Comparison of ENCODE assay signal across 26 mouse cellular contexts in genomic region chr2:93982457-93983235, GRCm38 (mm10). TPM values are rescaled to one million over a fixed set of nuclear protein-coding genes. Genes with fewer than 3 reads are reported as not detected.
DNase-seq lines count a peak whose midpoint lies in the region; ATAC-seq and TF ChIP-seq lines count a peak whose summit lies in the region.
"Had no signal": no experiment of that assay in that cellular context is flagged by ENCODE, and none has a peak within 500 bp of the region (broad histone marks: within the 10 kb centered on the region; RNA-seq: fewer than 3 reads in every experiment).

No protein-coding gene starts in this region.

- H3K4me3 ChIP-seq in kidney, postnatal 0 days (replicated peaks; ENCODE audit: low read depth, low read length) = no peak overlapping the region
- no peak overlapping the region for H3K4me3 ChIP-seq in lung, adult 2 months (replicated peaks; ENCODE audit: extremely low read depth, low read depth, low read length)
- H3K4me3 ChIP-seq in hindbrain, embryonic 11.5 days (ENCODE audit: low read depth, low read length) = no peak overlapping the region
- no peak overlapping the region for H3K4me3 ChIP-seq in forebrain, embryonic 16.5 days (replicated peaks; ENCODE audit: low read length)
- H3K4me3 ChIP-seq: embryonic facial prominence, embryonic 15.5 days; forebrain, embryonic 10.5 days; heart, embryonic 10.5 days; hindbrain, embryonic 10.5 days; liver, embryonic 15.5 days; midbrain, embryonic 15.5 days; myocyte had no signal

- no peak for TF ChIP-seq CTCF in kidney, postnatal 0 days (IDR thresholded peaks at IDR 0.05; ENCODE audit: low read depth)
- no peak for TF ChIP-seq CTCF in lung, adult 2 months (IDR thresholded peaks at IDR 0.05; ENCODE audit: insufficient read depth, low read length)

- H3K27me3 ChIP-seq in kidney, postnatal 0 days (ENCODE audit: insufficient read depth, low read length) = no peaks in the 10 kb centered on the region
- no peaks in the 10 kb centered on the region for H3K27me3 ChIP-seq in hindbrain, embryonic 11.5 days (ENCODE audit: control insufficient read depth, insufficient read depth, low read length)
- H3K27me3 ChIP-seq in forebrain, embryonic 16.5 days (replicated peaks; ENCODE audit: control insufficient read depth, insufficient read depth, low read length) = no peaks in the 10 kb centered on the region
- H3K27me3 ChIP-seq: embryonic facial prominence, embryonic 15.5 days; liver, embryonic 15.5 days; midbrain, embryonic 15.5 days had no signal

- 0 out of 2 replicates have a peak overlapping the region, but pooled peaks have one; percentile 13 for H3K27ac ChIP-seq in kidney, postnatal 0 days
- no peak overlapping the region for H3K27ac ChIP-seq in hindbrain, embryonic 11.5 days (ENCODE audit: low read depth, low read length)
- H3K27ac ChIP-seq in forebrain, embryonic 16.5 days (ENCODE audit: low read length) = no peak overlapping the region
- H3K27ac ChIP-seq: embryonic facial prominence, embryonic 15.5 days; forebrain, embryonic 10.5 days; heart, embryonic 10.5 days; hindbrain, embryonic 10.5 days; liver, embryonic 15.5 days; midbrain, embryonic 15.5 days had no signal

- H3K4me2 ChIP-seq in kidney, postnatal 0 days (ENCODE audit: low read length) = no peak overlapping the region
- no peak overlapping the region for H3K4me2 ChIP-seq in hindbrain, embryonic 11.5 days (replicated peaks; ENCODE audit: low read depth, low read length)
- no peak overlapping the region for H3K4me2 ChIP-seq in forebrain, embryonic 16.5 days (ENCODE audit: low read length)
- H3K4me2 ChIP-seq: embryonic facial prominence, embryonic 15.5 days; liver, embryonic 15.5 days; midbrain, embryonic 15.5 days had no signal

- peaks cover 25% of the 10 kb centered on the region; the same call in 1 of the 2 replicates for H3K36me3 ChIP-seq in kidney, postnatal 0 days (ENCODE audit: insufficient read depth, low read length)
- H3K36me3 ChIP-seq in hindbrain, embryonic 11.5 days (ENCODE audit: control insufficient read depth, insufficient read depth, low read length) = 0 out of 2 replicates have a peak, but pooled peaks cover 2% of the 10 kb centered on the region
- peaks cover 19% of the 10 kb centered on the region for H3K36me3 ChIP-seq in forebrain, embryonic 16.5 days (ENCODE audit: control insufficient read depth, insufficient read depth)

- WGBS in kidney, postnatal 0 days = 60% methylated on average over 4 of the region's 4 CpGs
- 41% methylated on average over 4 of the region's 4 CpGs for WGBS in lung, adult 2 months
- 89% methylated on average over 4 of the region's 4 CpGs for WGBS in hindbrain, embryonic 11.5 days
- WGBS in forebrain, embryonic 16.5 days = 89% methylated on average over 4 of the region's 4 CpGs

- no peak for TF ChIP-seq POLR2A in lung, adult 2 months (IDR thresholded peaks at IDR 0.05; ENCODE audit: borderline replicate concordance, extremely low read depth, low read depth, low read length)

- ATAC-seq in kidney, postnatal 0 days (replicated peaks; ENCODE audit: low FRiP score, low read depth) = no peak
- no peak for ATAC-seq in hindbrain, embryonic 11.5 days (ENCODE audit: low FRiP score)
- no peak for ATAC-seq in forebrain, embryonic 16.5 days
- ATAC-seq: activated CD4-positive, CD25-positive, alpha-beta regulatory T cell, adult 4 months; CD4-positive, CD25-positive, alpha-beta regulatory T cell, adult 4 months; midbrain, embryonic 15.5 days had no signal

- no peak overlapping the region for H3K9ac ChIP-seq in kidney, postnatal 0 days (ENCODE audit: low read depth, low read length)
- no peak overlapping the region for H3K9ac ChIP-seq in hindbrain, embryonic 11.5 days (ENCODE audit: low read depth, low read length)
- no peak overlapping the region for H3K9ac ChIP-seq in forebrain, embryonic 16.5 days (replicated peaks; ENCODE audit: low read depth, low read length)
- H3K9ac ChIP-seq: embryonic facial prominence, embryonic 15.5 days; liver, embryonic 15.5 days; midbrain, embryonic 15.5 days had no signal

- H3K9me3 ChIP-seq in kidney, postnatal 0 days (replicated peaks; ENCODE audit: low read length) = no peaks in the 10 kb centered on the region
- no peaks in the 10 kb centered on the region for H3K9me3 ChIP-seq in hindbrain, embryonic 11.5 days (ENCODE audit: control insufficient read depth, low read length)
- H3K9me3 ChIP-seq in forebrain, embryonic 16.5 days (ENCODE audit: control insufficient read depth, low read length) = no peaks in the 10 kb centered on the region
- H3K9me3 ChIP-seq: embryonic facial prominence, embryonic 15.5 days; forebrain, embryonic 10.5 days; heart, embryonic 10.5 days; hindbrain, embryonic 10.5 days; liver, embryonic 15.5 days; midbrain, embryonic 15.5 days had no signal

- H3K4me1 ChIP-seq in kidney, postnatal 0 days (replicated peaks; ENCODE audit: insufficient read depth, low read length) = peaks cover 6% of the 10 kb centered on the region; the same call in 1 of the 2 replicates
- peaks cover 11% of the 10 kb centered on the region for H3K4me1 ChIP-seq in lung, adult 2 months (ENCODE audit: control insufficient read depth, insufficient read depth, low read length)
- H3K4me1 ChIP-seq in hindbrain, embryonic 11.5 days (replicated peaks; ENCODE audit: control insufficient read depth, insufficient read depth, low read length) = no peaks in the 10 kb centered on the region
- H3K4me1 ChIP-seq in forebrain, embryonic 16.5 days (replicated peaks; ENCODE audit: control insufficient read depth, insufficient read depth, low read length) = no peaks in the 10 kb centered on the region; the same call in 1 of the 2 replicates
- H3K4me1 ChIP-seq: embryonic facial prominence, embryonic 15.5 days; forebrain, embryonic 10.5 days; liver, embryonic 15.5 days; midbrain, embryonic 15.5 days had no signal

- DNase-seq in kidney, postnatal 0 days (ENCODE audit: low spot score) = no peak
- no peak for DNase-seq in kidney, postnatal 25 days
- peak; percentile 14 for DNase-seq in adipocyte (ENCODE audit: low spot score)
- peak; percentile 35 for DNase-seq in lung, adult 2 months
- peak; percentile 76 for DNase-seq in lung, postnatal 25 days (ENCODE audit: low spot score)
- DNase-seq in hindbrain, embryonic 11.5 days (ENCODE audit: low spot score) = no peak
- no peak for DNase-seq in frontal cortex, adult 2 months (ENCODE audit: extremely low spot score in 1 of 2, low spot score in 1 of 2)
- DNase-seq: cerebellum, adult 18-20 months; cerebellum, postnatal 36 days; gastrocnemius, postnatal 25 days; layer of hippocampus, postnatal 36 days; right cerebral cortex, postnatal 14 days; thymus, postnatal 4 days had no signal

RNA-seq across cellular contexts. Expression of gene Gm27027, which starts 13.5 kb away (rescaled TPM):
- not detected in 2 replicates for polyA plus RNA-seq in kidney, postnatal 0 days (2015; fragmentation: Nextera tagmentation; extraction: Ambion mirVana)
- polyA plus RNA-seq in lung, adult 2 months (2012; rRNA removed) = not detected in 2 replicates
- not detected in 2 replicates for polyA plus RNA-seq in hindbrain, embryonic 11.5 days (2014; fragmentation: Nextera tagmentation; extraction: Ambion mirVana)
- polyA plus RNA-seq in frontal cortex, adult 2 months (2012; rRNA removed) = 0.32 TPM in 1 of 2 replicates, not detected in the other
- not detected in 2 replicates for polyA plus RNA-seq in forebrain, embryonic 16.5 days (2015; fragmentation: Nextera tagmentation; extraction: Ambion mirVana)
- polyA plus RNA-seq: activated CD4-positive, CD25-positive, alpha-beta regulatory T cell, adult 4 months; CD4-positive, CD25-positive, alpha-beta regulatory T cell, adult 4 months; embryonic facial prominence, embryonic 15.5 days; forebrain, embryonic 10.5 days; heart, embryonic 10.5 days; heart, postnatal 0 days; hindbrain, embryonic 10.5 days; kidney, embryonic 14.5 days; liver, embryonic 15.5 days; midbrain, embryonic 15.5 days; myocyte; neural tube, embryonic 14.5 days had no signal

RNA-seq across cellular contexts. Expression of gene Gm13889, which starts 25.6 kb away (rescaled TPM):
- polyA plus RNA-seq in kidney, postnatal 0 days (2015; fragmentation: Nextera tagmentation; extraction: Ambion mirVana) = 22.2 and 24.8 TPM in 2 replicates
- polyA plus RNA-seq in lung, adult 2 months (2012; rRNA removed) = 51.8 and 107 TPM in 2 replicates
- polyA plus RNA-seq in hindbrain, embryonic 11.5 days (2014; fragmentation: Nextera tagmentation; extraction: Ambion mirVana) = 3.3 and 5.7 TPM in 2 replicates
- 77.9 and 109 TPM in 2 replicates for polyA plus RNA-seq in frontal cortex, adult 2 months (2012; rRNA removed)
- 17.7 and 18.2 TPM in 2 replicates for polyA plus RNA-seq in forebrain, embryonic 16.5 days (2015; fragmentation: Nextera tagmentation; extraction: Ambion mirVana)
- polyA plus RNA-seq: activated CD4-positive, CD25-positive, alpha-beta regulatory T cell, adult 4 months; CD4-positive, CD25-positive, alpha-beta regulatory T cell, adult 4 months had no signal

RNA-seq across cellular contexts. Expression of gene Alkbh3, which starts 28.0 kb away (rescaled TPM):
- 74.9 and 75.0 TPM in 2 replicates for polyA plus RNA-seq in kidney, postnatal 0 days (2015; fragmentation: Nextera tagmentation; extraction: Ambion mirVana)
- polyA plus RNA-seq in lung, adult 2 months (2012; rRNA removed) = 28.2 and 36.6 TPM in 2 replicates
- polyA plus RNA-seq in hindbrain, embryonic 11.5 days (2014; fragmentation: Nextera tagmentation; extraction: Ambion mirVana) = 51.9 and 53.4 TPM in 2 replicates
- 50.1 and 57.2 TPM in 2 replicates for polyA plus RNA-seq in frontal cortex, adult 2 months (2012; rRNA removed)
- polyA plus RNA-seq in forebrain, embryonic 16.5 days (2015; fragmentation: Nextera tagmentation; extraction: Ambion mirVana) = 55.1 and 57.4 TPM in 2 replicates

Comparison
In these comparisons a context has a peak if more than half of its experiments do, and no peak if none do; other contexts are left out.
1. DNase-seq: peak in adipocyte (single experiment), lung, adult 2 months (single experiment) and lung, postnatal 25 days (single experiment); none in kidney, postnatal 0 days (single experiment), kidney, postnatal 25 days (0 of 2), hindbrain, embryonic 11.5 days (single experiment) and frontal cortex, adult 2 months (0 of 2).